Mouse (Mus musculus): ENCODE measurements around the gene Neu2. TPM values are rescaled to one million over a fixed set of nuclear protein-coding genes. Genes with fewer than 3 reads are reported as not detected.

Gene Neu2
- polyA plus RNA-seq, 1 experiment from 2014 or later: 2.8 TPM

- 78% methylated on average over 7 of the region's 7 CpGs for WGBS
- no peaks in the 10 kb centered on the region; the same call in 1 of the 2 replicates for H3K4me1 ChIP-seq (ENCODE audit: control insufficient read depth, insufficient read depth, low read length)
- ATAC-seq (ENCODE audit: insufficient read depth, low FRiP score): no peak
- no peaks in the 10 kb centered on the region for H3K36me3 ChIP-seq (ENCODE audit: control insufficient read depth, insufficient read depth, low read length)
- H3K9me3 ChIP-seq (replicated peaks; ENCODE audit: control insufficient read depth, low read length): no peaks in the 10 kb centered on the region
- no peaks in the 10 kb centered on the region for H3K27me3 ChIP-seq (ENCODE audit: control insufficient read depth, insufficient read depth, low read length)
- no peak overlapping the region for H3K4me3 ChIP-seq (replicated peaks; ENCODE audit: low read length)
- H3K9ac ChIP-seq (ENCODE audit: low read length): no peak overlapping the region
- no peak overlapping the region for H3K4me2 ChIP-seq (ENCODE audit: low read depth, low read length)
- H3K27ac ChIP-seq (ENCODE audit: low read length): no peak overlapping the region
Observed at GRCm38 (mm10) chr1:87645041-87645440, 135.4 kb downstream of the Neu2 start.

GRCm38 (mm10) chr1:87645748-87646147 is 136.1 kb downstream of the Neu2 start:
- H3K27me3 ChIP-seq (ENCODE audit: control insufficient read depth, insufficient read depth, low read length): no peaks in the 10 kb centered on the region
- 76% methylated on average over 6 of the region's 6 CpGs for WGBS
- H3K27ac ChIP-seq (ENCODE audit: low read length): no peak overlapping the region
- no peaks in the 10 kb centered on the region; the same call in 1 of the 2 replicates for H3K4me1 ChIP-seq (ENCODE audit: control insufficient read depth, insufficient read depth, low read length)
- H3K4me2 ChIP-seq (ENCODE audit: low read depth, low read length): no peak overlapping the region
- H3K36me3 ChIP-seq (ENCODE audit: control insufficient read depth, insufficient read depth, low read length): no peaks in the 10 kb centered on the region
- no peak overlapping the region for H3K4me3 ChIP-seq (replicated peaks; ENCODE audit: low read length)
- no peak for ATAC-seq (ENCODE audit: insufficient read depth, low FRiP score)
- no peak overlapping the region for H3K9ac ChIP-seq (ENCODE audit: low read length)
- no peaks in the 10 kb centered on the region for H3K9me3 ChIP-seq (replicated peaks; ENCODE audit: control insufficient read depth, low read length)

Other genes with a start within 250 kb of the Neu2 start
- 0.46 and 0.54 TPM in 2 replicates for gene Efhd1, start 245.5 kb upstream of the Neu2 start, polyA plus RNA-seq (2015; fragmentation: Nextera tagmentation; extraction: Ambion mirVana)
- gene Gigyf2, start 182.9 kb upstream of the Neu2 start, polyA plus RNA-seq (2015; fragmentation: Nextera tagmentation; extraction: Ambion mirVana): 43.1 and 47.0 TPM in 2 replicates
- gene Kcnj13, start 115.2 kb upstream of the Neu2 start, polyA plus RNA-seq (2015; fragmentation: Nextera tagmentation; extraction: Ambion mirVana): 5.0 and 5.4 TPM in 2 replicates
- not detected in 2 replicates for gene Snorc, start 39.6 kb upstream of the Neu2 start, polyA plus RNA-seq (2015; fragmentation: Nextera tagmentation; extraction: Ambion mirVana)
- 11.5 and 12.6 TPM in 2 replicates for gene Ngef, start 64.0 kb downstream of the Neu2 start, polyA plus RNA-seq (2015; fragmentation: Nextera tagmentation; extraction: Ambion mirVana)
- 6.3 and 8.6 TPM in 2 replicates for gene Inpp5d, start 110.4 kb downstream of the Neu2 start, polyA plus RNA-seq (2015; fragmentation: Nextera tagmentation; extraction: Ambion mirVana)
- gene Atg16l1, start 246.0 kb downstream of the Neu2 start, polyA plus RNA-seq (2015; fragmentation: Nextera tagmentation; extraction: Ambion mirVana): 26.4 and 28.9 TPM in 2 replicates